Mouse (Mus musculus) brain, embryonic 14.5 days (tissue): ENCODE results near the gene Gm5926. TPM values are rescaled to one million over a fixed set of nuclear protein-coding genes. Genes with fewer than 3 reads are reported as not detected.
"Not testable (repeated sequence)": the region's sequence is repeated elsewhere in the genome, so short reads cannot be mapped to it uniquely, and the experiment has no call there.

Source experiments
- DNase-seq: peaks from one replicate; pipeline ENCODE4 v3.0.0-alpha.2; 2011; ENCODE audit warnings: low read depth
- polyA plus RNA-seq: library from polyadenylated mRNA; depleted of rRNA; stranded (reverse); fragments of >200 nt; gene quantifications from 2 replicates; pipeline ENCODE4 v1.2.3, GENCODE M21; 2012; rRNA removed

The Gm5926 gene
- polyA plus RNA-seq: not detected in 2 replicates

- DNase-seq: not testable (repeated sequence)
Observed at GRCm38 (mm10) chrX:32650416-32650815, at the start of gene Gm5926. Gm5926 (plus strand) TSS chrX:32650716.

GRCm38 (mm10) chrX:32601008-32601407, 49.5 kb upstream of the Gm5926 start:
- DNase-seq: not testable (repeated sequence)

GRCm38 (mm10) chrX:32601425-32601824, 49.1 kb upstream of the Gm5926 start:
- not testable (repeated sequence) for DNase-seq

Other genes starting within 250 kb of the Gm5926 start
- not detected in 2 replicates for gene Btbd35f1, start 90.7 kb upstream of the Gm5926 start, polyA plus RNA-seq
- gene Btbd35f21, start 75.4 kb downstream of the Gm5926 start, polyA plus RNA-seq: not detected in 2 replicates
- not detected in 2 replicates for gene Btbd35f30, start 243.9 kb downstream of the Gm5926 start, polyA plus RNA-seq